Mouse (Mus musculus) MEL (cell line): Measurements from ENCODE around the gene Hoxa5.

ENCODE experiments used
- BHLHE40 ChIP-seq: IDR thresholded peaks from 2 replicates; pipeline ENCODE4 v1.6.1; 2012; ENCODE audit warnings: low read depth, mild to moderate bottlenecking, inconsistent platforms, low read length, improper control_type of control experiment, borderline replicate concordance
- CHD1 ChIP-seq: IDR thresholded peaks from 2 replicates; pipeline ENCODE4 v1.6.1; 2012; ENCODE audit warnings: low read depth, mild to moderate bottlenecking, inconsistent platforms, low read length, improper control_type of control experiment
- CTCF ChIP-seq, 3 experiments: IDR thresholded peaks in 2 of 3; conservative IDR thresholded peaks in 1 of 3; 2 replicates each; pipeline ENCODE4 v1.5.1; 2011 to 2012; ENCODE audit warnings: low read length in 3 of 3, low read depth in 2 of 3, mild to moderate bottlenecking in 2 of 3, improper control_type of control experiment in 1 of 3, inconsistent platforms in 1 of 3, mixed read lengths in 1 of 3, moderate library complexity in 1 of 3; ENCODE audit not compliant: control insufficient read depth in 1 of 3, insufficient read depth in 1 of 3, poor library complexity in 1 of 3, severe bottlenecking in 1 of 3
- EP300 ChIP-seq, 2 experiments: IDR thresholded peaks; 2 replicates each; pipeline ENCODE4 v1.6.1; 2011; ENCODE audit warnings: improper control_type of control experiment in 2 of 2, low read length in 2 of 2, low read depth in 1 of 2, mild to moderate bottlenecking in 1 of 2
- GATA1 ChIP-seq: IDR thresholded peaks from 2 replicates; pipeline ENCODE4 v1.6.1; 2011; ENCODE audit warnings: low read depth, low read length, improper control_type of control experiment
- NELFE ChIP-seq: IDR thresholded peaks from 2 replicates; pipeline ENCODE4 v1.6.1; 2011; ENCODE audit warnings: low read depth, low read length, improper control_type of control experiment
- POLR2A ChIP-seq, 2 experiments: IDR thresholded peaks; 2 replicates each; pipeline ENCODE4 v1.6.1; 2011 to 2012; ENCODE audit warnings: low read length in 2 of 2, mild to moderate bottlenecking in 2 of 2, control low read depth in 1 of 2, improper control_type of control experiment in 1 of 2, low read depth in 1 of 2, moderate library complexity in 1 of 2; ENCODE audit not compliant: control insufficient read depth in 1 of 2, insufficient read depth in 1 of 2, poor library complexity in 1 of 2
- RAD21 ChIP-seq: IDR thresholded peaks from 2 replicates; pipeline ENCODE4 v1.6.1; 2011; ENCODE audit warnings: mild to moderate bottlenecking, low read depth, low read length, improper control_type of control experiment
- TCF12 ChIP-seq: IDR thresholded peaks from 2 replicates; pipeline ENCODE4 v1.6.1; 2014; ENCODE audit warnings: low read depth, mild to moderate bottlenecking, inconsistent platforms, low read length, improper control_type of control experiment, moderate library complexity
- USF1 ChIP-seq: IDR thresholded peaks from 2 replicates; pipeline ENCODE4 v1.6.1; 2014; ENCODE audit warnings: low read depth, mild to moderate bottlenecking, inconsistent platforms, low read length, improper control_type of control experiment, moderate library complexity
- ZC3H11A ChIP-seq: IDR thresholded peaks from 2 replicates; pipeline ENCODE4 v1.6.1; 2012; ENCODE audit warnings: low read depth, mild to moderate bottlenecking, inconsistent platforms, low read length, improper control_type of control experiment

DNA sequence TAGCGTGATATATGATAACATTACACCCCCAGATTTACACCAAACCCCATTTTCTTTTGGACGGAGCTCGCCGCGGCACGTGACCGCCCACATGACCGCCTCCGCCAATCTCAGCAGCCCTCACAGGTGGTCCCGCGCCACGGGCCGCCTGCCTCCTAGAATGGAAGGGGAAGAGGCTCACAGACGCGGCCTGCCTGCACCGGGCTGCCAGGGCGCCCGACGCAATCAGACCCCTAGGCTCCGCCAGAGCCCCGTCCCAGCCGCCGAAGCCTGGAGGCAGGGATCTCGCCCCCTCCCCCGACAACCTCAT, 13.0 kb upstream of the Hoxa5 start:
- TF ChIP-seq GATA1 (no peak), NELFE (no peak), CTCF (IDR thresholded peaks at IDR 0.05 in 2 of 3, conservative IDR thresholded peaks at IDR 0.05 in 1 of 3; ENCODE audit: control insufficient read depth in 1 of 3, insufficient read depth in 1 of 3, low read depth in 2 of 3, low read length in 3 of 3, poor library complexity in 1 of 3, severe bottlenecking in 1 of 3) (no peak), ZC3H11A (no peak), POLR2A (IDR thresholded peaks at IDR 0.05; ENCODE audit: control insufficient read depth in 1 of 2, insufficient read depth in 1 of 2, low read depth in 1 of 2, low read length in 2 of 2, poor library complexity in 1 of 2) (no peak), RAD21 (no peak), USF1 (no peak), CHD1 (no peak), EP300 (IDR thresholded peaks at IDR 0.05; ENCODE audit: low read depth in 1 of 2, low read length in 2 of 2) (no peak), TCF12 (no peak), BHLHE40 (no peak)
